22 mouse cellular contexts compared by ENCODE assay signal in genomic region chr5:114279382-114280143, GRCm38 (mm10). TPM values are rescaled to one million over a fixed set of nuclear protein-coding genes. Genes with fewer than 3 reads are reported as not detected.
A peak's percentile ranks its signal among the peaks of the same experiment; 100 is the strongest.
DNase-seq lines count a peak whose midpoint lies in the region; ATAC-seq and TF ChIP-seq lines count a peak whose summit lies in the region.
"Had no signal": no experiment of that assay in that cellular context is flagged by ENCODE, and none has a peak within 500 bp of the region (broad histone marks: within the 10 kb centered on the region; RNA-seq: fewer than 3 reads in every experiment).

No protein-coding gene starts in this region.

- H3K27me3 ChIP-seq in forebrain, embryonic 14.5 days (replicated peaks; ENCODE audit: control insufficient read depth, insufficient read depth, low read length): peaks cover 44% of the 10 kb centered on the region
- peaks cover 32% of the 10 kb centered on the region for H3K27me3 ChIP-seq in hindbrain, embryonic 16.5 days (replicated peaks; ENCODE audit: control insufficient read depth, insufficient read depth, low read length)
- peaks cover 32% of the 10 kb centered on the region for H3K27me3 ChIP-seq in midbrain, postnatal 0 days (ENCODE audit: insufficient read depth, low read length)

- H3K4me2 ChIP-seq in forebrain, embryonic 14.5 days (ENCODE audit: low read length): peak overlapping the region; percentile 26; the same call in 1 of the 2 replicates
- H3K4me2 ChIP-seq in hindbrain, embryonic 16.5 days (ENCODE audit: low read length): peak overlapping the region; percentile 48
- peak overlapping the region; percentile 23 for H3K4me2 ChIP-seq in midbrain, postnatal 0 days (ENCODE audit: low read depth, low read length, poor library complexity, severe bottlenecking)
- H3K4me2 ChIP-seq: limb, embryonic 13.5 days had no signal

- WGBS in forebrain, embryonic 14.5 days: 18% methylated on average over 12 of the region's 12 CpGs
- WGBS in hindbrain, embryonic 16.5 days: 19% methylated on average over 12 of the region's 12 CpGs
- WGBS in midbrain, postnatal 0 days: 14% methylated on average over 12 of the region's 12 CpGs

- no peak for ATAC-seq in forebrain, embryonic 14.5 days
- ATAC-seq in hindbrain, embryonic 16.5 days: no peak
- no peak for ATAC-seq in midbrain, postnatal 0 days (ENCODE audit: low FRiP score)
- ATAC-seq: intestine, postnatal 0 days had no signal

- DNase-seq in brain, embryonic 14.5 days (ENCODE audit: low read depth): peak; percentile 84
- peak; percentile 59 for DNase-seq in forebrain, embryonic 14.5 days (ENCODE audit: low spot score)
- DNase-seq in midbrain, postnatal 0 days (ENCODE audit: low spot score): peak; percentile 47
- DNase-seq in T-cell, adult 2 months (ENCODE audit: low spot score): no peak
- DNase-seq in urinary bladder, postnatal 4 days (ENCODE audit: low spot score in 2 of 2): no peak
- no peak for DNase-seq in cerebellum, adult 8-10 months
- DNase-seq in left cerebral cortex, adult 11 months (ENCODE audit: low spot score): no peak
- DNase-seq: adrenal gland, postnatal 10 days; B cell, adult 2 months; cerebellum, postnatal 14 days; heart, postnatal 14 days; kidney, postnatal 25 days; lung, adult 2 months; right cerebral cortex, adult 18-20 months had no signal

- no peak overlapping the region for H3K9ac ChIP-seq in forebrain, embryonic 14.5 days (ENCODE audit: low read length)
- H3K9ac ChIP-seq in hindbrain, embryonic 16.5 days (ENCODE audit: low read depth, low read length): no peak overlapping the region
- no peak overlapping the region for H3K9ac ChIP-seq in midbrain, postnatal 0 days (replicated peaks; ENCODE audit: low read length, poor library complexity, severe bottlenecking)
- H3K9ac ChIP-seq: limb, embryonic 13.5 days had no signal

- no peaks in the 10 kb centered on the region for H3K36me3 ChIP-seq in forebrain, embryonic 14.5 days (ENCODE audit: control insufficient read depth, insufficient read depth, low read length)
- H3K36me3 ChIP-seq in hindbrain, embryonic 16.5 days (ENCODE audit: control insufficient read depth, insufficient read depth, low read length): no peaks in the 10 kb centered on the region
- H3K36me3 ChIP-seq in midbrain, postnatal 0 days (ENCODE audit: insufficient read depth, low read length): no peaks in the 10 kb centered on the region
- H3K36me3 ChIP-seq: limb, embryonic 13.5 days had no signal

- H3K27ac ChIP-seq in forebrain, embryonic 14.5 days (ENCODE audit: low read depth, low read length): 0 out of 2 replicates have a peak overlapping the region, but pooled peaks have one; percentile 9
- no peak overlapping the region for H3K27ac ChIP-seq in hindbrain, embryonic 16.5 days (ENCODE audit: low read depth, low read length)
- H3K27ac ChIP-seq in midbrain, postnatal 0 days (ENCODE audit: low read depth, low read length): no peak overlapping the region
- H3K27ac ChIP-seq: left cerebral cortex, adult 2 months; limb, embryonic 13.5 days; macrophage had no signal

- no peak for TF ChIP-seq CTCF in brain, embryonic 14.5 days (IDR thresholded peaks at IDR 0.05; ENCODE audit: borderline replicate concordance, extremely low read depth, insufficient read depth, insufficient read length)
- no peak for TF ChIP-seq CTCF in midbrain, postnatal 0 days (IDR thresholded peaks at IDR 0.05)

- no peak for TF ChIP-seq POLR2A in brain, embryonic 14.5 days (IDR thresholded peaks at IDR 0.05; ENCODE audit: borderline replicate concordance, extremely low read depth, insufficient read depth, insufficient read length, poor library complexity, severe bottlenecking)

- no peaks in the 10 kb centered on the region for H3K9me3 ChIP-seq in forebrain, embryonic 14.5 days (replicated peaks; ENCODE audit: control insufficient read depth, low read length)
- H3K9me3 ChIP-seq in hindbrain, embryonic 16.5 days (ENCODE audit: control insufficient read depth, low read length): no peaks in the 10 kb centered on the region
- H3K9me3 ChIP-seq in midbrain, postnatal 0 days (ENCODE audit: low read length): no peaks in the 10 kb centered on the region
- H3K9me3 ChIP-seq: limb, embryonic 13.5 days had no signal

- no peak overlapping the region for H3K4me3 ChIP-seq in forebrain, embryonic 14.5 days (ENCODE audit: low read depth, low read length)
- H3K4me3 ChIP-seq in hindbrain, embryonic 16.5 days (ENCODE audit: low read length): peak overlapping the region; percentile 17; the same call in 1 of the 2 replicates
- H3K4me3 ChIP-seq in midbrain, postnatal 0 days (ENCODE audit: low read depth, low read length): peak overlapping the region; percentile 16; the same call in 1 of the 2 replicates
- H3K4me3 ChIP-seq: left cerebral cortex, adult 2 months; limb, embryonic 13.5 days; myocyte had no signal

- peaks cover 10% of the 10 kb centered on the region for H3K4me1 ChIP-seq in forebrain, embryonic 14.5 days (ENCODE audit: control insufficient read depth, insufficient read depth, low read length)
- no peaks in the 10 kb centered on the region; the same call in 1 of the 2 replicates for H3K4me1 ChIP-seq in hindbrain, embryonic 16.5 days (ENCODE audit: control insufficient read depth, insufficient read depth, low read depth, low read length)
- no peaks in the 10 kb centered on the region; the same call in 1 of the 2 replicates for H3K4me1 ChIP-seq in midbrain, postnatal 0 days (ENCODE audit: insufficient read depth, low read length)

RNA-seq across cellular contexts. Expression of gene Foxn4, which starts 6.0 kb away (rescaled TPM):
- polyA plus RNA-seq in brain, embryonic 14.5 days (2012; rRNA removed): 0.68 and 1.1 TPM in 2 replicates
- polyA plus RNA-seq in forebrain, embryonic 14.5 days (2014; fragmentation: Nextera tagmentation; extraction: Ambion mirVana): 0.09 and 0.14 TPM in 2 replicates
- polyA plus RNA-seq in hindbrain, embryonic 16.5 days (2015; fragmentation: Nextera tagmentation; extraction: Ambion mirVana): 0.11 and 0.29 TPM in 2 replicates
- total RNA-seq in midbrain, postnatal 0 days (2014; rRNA removed): 0.24 and 0.66 TPM in 2 replicates
- polyA plus RNA-seq in midbrain, postnatal 0 days (2015; fragmentation: Nextera tagmentation; extraction: Ambion mirVana): 0.35 and 0.38 TPM in 2 replicates
- total RNA-seq: adrenal gland, postnatal 10 days; heart, adult 8-10 months; heart, postnatal 14 days; left cerebral cortex, adult 2 months had no signal
- polyA plus RNA-seq: intestine, postnatal 0 days; limb, embryonic 13.5 days; macrophage; urinary bladder, adult 2 months had no signal

RNA-seq across cellular contexts. Expression of gene Myo1h, which starts 9.4 kb away (rescaled TPM):
- 0.37 and 0.47 TPM in 2 replicates for polyA plus RNA-seq in brain, embryonic 14.5 days (2012; rRNA removed)
- 0.36 and 0.64 TPM in 2 replicates for polyA plus RNA-seq in forebrain, embryonic 14.5 days (2014; fragmentation: Nextera tagmentation; extraction: Ambion mirVana)
- 0.85 and 1.0 TPM in 2 replicates for polyA plus RNA-seq in hindbrain, embryonic 16.5 days (2015; fragmentation: Nextera tagmentation; extraction: Ambion mirVana)
- 0.33 and 0.60 TPM in 2 replicates for total RNA-seq in midbrain, postnatal 0 days (2014; rRNA removed)
- 0.43 and 0.56 TPM in 2 replicates for polyA plus RNA-seq in midbrain, postnatal 0 days (2015; fragmentation: Nextera tagmentation; extraction: Ambion mirVana)

Comparison
In these comparisons a context has a peak if more than half of its experiments do, and no peak if none do; other contexts are left out.
1. DNase-seq: peak in brain, embryonic 14.5 days (single experiment), forebrain, embryonic 14.5 days (single experiment) and midbrain, postnatal 0 days (single experiment); none in T-cell, adult 2 months (single experiment), urinary bladder, postnatal 4 days (0 of 2), cerebellum, adult 8-10 months (single experiment) and left cerebral cortex, adult 11 months (single experiment).
2. Peak in every context shown above with its lines, with median percentiles within 50 percentile points of each other: H3K4me2 ChIP-seq.